Mouse (Mus musculus): Measurements from ENCODE around the gene Acox1. TPM values are rescaled to one million over a fixed set of nuclear protein-coding genes. Genes with fewer than 3 reads are reported as not detected.

Gene Acox1
- polyA plus RNA-seq (2012; rRNA removed): 39.2 and 44.2 TPM in 2 replicates

GRCm38 (mm10) chr11:116198639-116199531 lies at the start of gene Acox1, which contains the start of gene Ten1:
TSS of gene Acox1 (minus strand) at chr11:116199045.
TSS of gene Ten1 (plus strand) at chr11:116198855.
- H3K4me1 ChIP-seq (replicated peaks; ENCODE audit: control insufficient read depth, insufficient read depth, low read length): peaks cover 11% of the 10 kb centered on the region
- WGBS: under 1% methylated on average over 62 of the region's 62 CpGs
- DNase-seq: peak; percentile 96
- H3K4me3 ChIP-seq (ENCODE audit: control insufficient read depth, insufficient read depth, low read length): peak within 1 kb of the TSS; percentile 81
- no peaks in the 10 kb centered on the region for H3K27me3 ChIP-seq (ENCODE audit: control insufficient read depth, insufficient read depth, low read length)
- H3K36me3 ChIP-seq (ENCODE audit: control insufficient read depth, insufficient read depth, low read length): no peaks in the 10 kb centered on the region
- peak within 1 kb of the TSS; percentile 14; the same call in 1 of the 2 replicates for H3K27ac ChIP-seq (ENCODE audit: control insufficient read depth, insufficient read depth, low read length)
- peak; percentile 69 for TF ChIP-seq POLR2A (IDR thresholded peaks at IDR 0.05; ENCODE audit: control insufficient read depth, extremely low read depth, insufficient read depth, low read length, poor library complexity)
- peak; percentile 38; the same call in 1 of the 2 replicates for TF ChIP-seq CTCF (IDR thresholded peaks at IDR 0.05; ENCODE audit: borderline replicate concordance, control insufficient read depth, extremely low read depth, insufficient read depth, low read length, poor library complexity)

- H3K4me3 ChIP-seq (ENCODE audit: control insufficient read depth, insufficient read depth, low read length): no peak overlapping the region
- no peaks in the 10 kb centered on the region for H3K27me3 ChIP-seq (ENCODE audit: control insufficient read depth, insufficient read depth, low read length)
- H3K36me3 ChIP-seq (ENCODE audit: control insufficient read depth, insufficient read depth, low read length): peaks cover 80% of the 10 kb centered on the region
- no peak for DNase-seq
- H3K27ac ChIP-seq (ENCODE audit: control insufficient read depth, insufficient read depth, low read length): no peak overlapping the region
- TF ChIP-seq CTCF (IDR thresholded peaks at IDR 0.05; ENCODE audit: borderline replicate concordance, control insufficient read depth, extremely low read depth, insufficient read depth, low read length, poor library complexity) (no peak), POLR2A (IDR thresholded peaks at IDR 0.05; ENCODE audit: control insufficient read depth, extremely low read depth, insufficient read depth, low read length, poor library complexity) (no peak)
- WGBS: 93% methylated on average over 14 of the region's 14 CpGs
- H3K4me1 ChIP-seq (replicated peaks; ENCODE audit: control insufficient read depth, insufficient read depth, low read length): peaks cover under 1% of the 10 kb centered on the region
These were observed 48.8 kb upstream of the Acox1 start for GRCm38 (mm10) chr11:116247502-116248222.

- DNase-seq: no peak
- Histone ChIP-seq H3K4me3 (ENCODE audit: control insufficient read depth, insufficient read depth, low read length) (no peak overlapping the region), H3K4me1 (replicated peaks; ENCODE audit: control insufficient read depth, insufficient read depth, low read length) (no peaks in the 10 kb centered on the region), H3K27me3 (ENCODE audit: control insufficient read depth, insufficient read depth, low read length) (no peaks in the 10 kb centered on the region), H3K27ac (ENCODE audit: control insufficient read depth, insufficient read depth, low read length) (no peak overlapping the region), H3K36me3 (ENCODE audit: control insufficient read depth, insufficient read depth, low read length) (peaks cover 61% of the 10 kb centered on the region)
- WGBS: 90% methylated on average over 6 of the region's 6 CpGs
- TF ChIP-seq CTCF (IDR thresholded peaks at IDR 0.05; ENCODE audit: borderline replicate concordance, control insufficient read depth, extremely low read depth, insufficient read depth, low read length, poor library complexity) (no peak), POLR2A (IDR thresholded peaks at IDR 0.05; ENCODE audit: control insufficient read depth, extremely low read depth, insufficient read depth, low read length, poor library complexity) (no peak)
These were observed 46.8 kb upstream of the Acox1 start for GRCm38 (mm10) chr11:116245616-116246015.

- Histone ChIP-seq H3K36me3 (ENCODE audit: control insufficient read depth, insufficient read depth, low read length) (peaks cover 51% of the 10 kb centered on the region), H3K27me3 (ENCODE audit: control insufficient read depth, insufficient read depth, low read length) (no peaks in the 10 kb centered on the region), H3K4me3 (ENCODE audit: control insufficient read depth, insufficient read depth, low read length) (no peak overlapping the region), H3K4me1 (replicated peaks; ENCODE audit: control insufficient read depth, insufficient read depth, low read length) (no peaks in the 10 kb centered on the region), H3K27ac (ENCODE audit: control insufficient read depth, insufficient read depth, low read length) (no peak overlapping the region)
- no peak for TF ChIP-seq POLR2A (IDR thresholded peaks at IDR 0.05; ENCODE audit: control insufficient read depth, extremely low read depth, insufficient read depth, low read length, poor library complexity)
- TF ChIP-seq CTCF (IDR thresholded peaks at IDR 0.05; ENCODE audit: borderline replicate concordance, control insufficient read depth, extremely low read depth, insufficient read depth, low read length, poor library complexity): no peak
- DNase-seq: no peak
- WGBS: 94% methylated on average over 8 of the region's 8 CpGs
These were observed 45.7 kb upstream of the Acox1 start for GRCm38 (mm10) chr11:116244580-116244979.

GRCm38 (mm10) chr11:116241744-116242235 lies 42.9 kb upstream of the Acox1 start:
- Histone ChIP-seq H3K4me1 (replicated peaks; ENCODE audit: control insufficient read depth, insufficient read depth, low read length) (peaks cover 15% of the 10 kb centered on the region), H3K27ac (ENCODE audit: control insufficient read depth, insufficient read depth, low read length) (no peak overlapping the region), H3K36me3 (ENCODE audit: control insufficient read depth, insufficient read depth, low read length) (peaks cover 26% of the 10 kb centered on the region), H3K27me3 (ENCODE audit: control insufficient read depth, insufficient read depth, low read length) (no peaks in the 10 kb centered on the region), H3K4me3 (ENCODE audit: control insufficient read depth, insufficient read depth, low read length) (no peak overlapping the region)
- TF ChIP-seq POLR2A (IDR thresholded peaks at IDR 0.05; ENCODE audit: control insufficient read depth, extremely low read depth, insufficient read depth, low read length, poor library complexity) (no peak), CTCF (IDR thresholded peaks at IDR 0.05; ENCODE audit: borderline replicate concordance, control insufficient read depth, extremely low read depth, insufficient read depth, low read length, poor library complexity) (no peak)
- WGBS: 96% methylated on average over 12 of the region's 12 CpGs
- DNase-seq: no peak

- Histone ChIP-seq H3K27ac (ENCODE audit: control insufficient read depth, insufficient read depth, low read length) (no peak overlapping the region), H3K27me3 (ENCODE audit: control insufficient read depth, insufficient read depth, low read length) (no peaks in the 10 kb centered on the region), H3K4me3 (ENCODE audit: control insufficient read depth, insufficient read depth, low read length) (no peak overlapping the region), H3K4me1 (replicated peaks; ENCODE audit: control insufficient read depth, insufficient read depth, low read length) (peaks cover 15% of the 10 kb centered on the region), H3K36me3 (ENCODE audit: control insufficient read depth, insufficient read depth, low read length) (peaks cover 6% of the 10 kb centered on the region)
- TF ChIP-seq CTCF (IDR thresholded peaks at IDR 0.05; ENCODE audit: borderline replicate concordance, control insufficient read depth, extremely low read depth, insufficient read depth, low read length, poor library complexity) (no peak), POLR2A (IDR thresholded peaks at IDR 0.05; ENCODE audit: control insufficient read depth, extremely low read depth, insufficient read depth, low read length, poor library complexity) (no peak)
- 89% methylated on average over 7 of the region's 7 CpGs for WGBS
- no peak for DNase-seq
These were observed 41.0 kb upstream of the Acox1 start for GRCm38 (mm10) chr11:116239797-116240196.
